Mouse (Mus musculus): ENCODE results near the gene Ets1. TPM values are rescaled to one million over a fixed set of nuclear protein-coding genes. Genes with fewer than 3 reads are reported as not detected.

Gene Ets1
- polyA plus RNA-seq, 1 experiment from 2014 or later: 27.3 TPM

GRCm38 (mm10) chr9:32714487-32714886 lies 78.5 kb downstream of the Ets1 start:
- no peaks in the 10 kb centered on the region for H3K36me3 ChIP-seq (replicated peaks)
- H3K4me3 ChIP-seq: no peak overlapping the region
- peaks cover 56% of the 10 kb centered on the region for H3K27me3 ChIP-seq (ENCODE audit: poor library complexity, severe bottlenecking)
- DNase-seq (ENCODE audit: extremely low spot score, low spot score): no peak
- no peak overlapping the region for H3K27ac ChIP-seq
- 77% methylated on average over 7 of the region's 7 CpGs for WGBS
- H3K4me1 ChIP-seq: peaks cover 69% of the 10 kb centered on the region
- no peaks in the 10 kb centered on the region; the same call in 1 of the 2 replicates for H3K9me3 ChIP-seq

DNA sequence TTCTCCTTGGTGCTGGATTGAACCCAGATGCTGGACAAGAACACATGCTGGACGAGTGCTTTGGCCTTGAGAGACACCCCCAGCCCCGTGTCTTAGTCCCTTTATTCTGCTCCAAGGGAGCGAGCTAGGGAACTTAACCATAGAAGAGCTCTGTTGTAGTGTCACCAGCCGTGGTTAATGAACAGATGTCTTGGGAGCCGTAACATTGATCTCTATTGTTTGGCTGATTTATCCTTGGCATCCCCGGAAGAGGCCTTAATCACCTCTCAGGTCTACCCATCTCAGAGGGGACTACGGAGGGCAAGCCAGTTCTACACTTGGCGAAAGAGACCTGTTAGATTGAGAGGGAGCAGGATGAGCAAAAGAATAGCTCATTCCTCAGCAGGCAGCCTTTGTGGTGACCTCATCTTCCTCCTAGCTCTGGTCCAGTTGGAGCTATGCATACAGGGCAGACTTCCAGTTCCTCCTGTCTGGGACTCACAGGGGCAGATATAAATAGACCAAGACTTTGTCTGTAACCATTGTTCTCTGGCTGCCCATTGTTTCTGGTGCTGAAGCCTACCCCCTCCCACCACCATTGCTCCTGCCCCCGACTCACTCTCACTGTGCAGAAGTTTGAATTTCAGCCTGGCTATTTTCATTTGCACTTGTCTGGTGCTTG lies 79.9 kb downstream of the Ets1 start:
- no peak for DNase-seq (ENCODE audit: extremely low spot score, low spot score)
- Histone ChIP-seq H3K4me1 (peaks cover 72% of the 10 kb centered on the region), H3K27ac (peak overlapping the region; percentile 41; the same call in 1 of the 2 replicates), H3K36me3 (replicated peaks) (no peaks in the 10 kb centered on the region), H3K4me3 (no peak overlapping the region), H3K9me3 (no peaks in the 10 kb centered on the region; the same call in 1 of the 2 replicates), H3K27me3 (ENCODE audit: poor library complexity, severe bottlenecking) (peaks cover 65% of the 10 kb centered on the region)
- 21% methylated on average over 9 of the region's 9 CpGs for WGBS

DNA sequence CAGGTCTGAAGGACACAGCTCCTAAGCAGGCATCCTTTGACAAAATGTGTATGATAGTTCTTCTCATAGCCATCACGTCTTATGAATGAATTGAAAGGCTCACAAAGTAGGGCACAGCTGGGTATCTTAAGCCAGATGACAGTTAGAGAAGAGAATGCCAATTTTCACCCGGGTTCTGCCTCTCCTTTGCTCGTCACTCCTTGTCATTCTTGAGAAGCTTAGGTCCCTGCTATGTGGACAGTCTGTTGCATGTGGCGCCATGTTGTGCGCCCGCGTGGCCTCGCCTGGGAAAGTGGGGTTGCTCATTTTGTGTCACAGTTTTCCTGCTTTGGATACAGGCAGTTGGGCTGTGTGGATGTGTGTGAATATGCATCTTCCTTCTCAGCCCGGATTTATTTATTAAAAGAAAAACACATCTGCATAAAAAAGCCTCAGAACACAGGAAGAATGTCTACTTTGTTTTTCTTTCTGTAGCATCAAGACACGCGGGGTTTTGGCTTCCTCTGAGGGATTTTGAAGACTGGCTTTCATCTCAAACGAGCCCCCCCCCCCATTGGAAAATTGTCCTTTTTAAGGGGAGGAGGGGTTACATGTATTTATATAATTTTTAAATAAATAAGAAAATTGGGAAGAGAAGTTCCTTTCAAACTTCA lies 81.4 kb downstream of the Ets1 start:
- Histone ChIP-seq H3K27me3 (ENCODE audit: poor library complexity, severe bottlenecking) (peaks cover 59% of the 10 kb centered on the region), H3K4me3 (no peak overlapping the region), H3K36me3 (replicated peaks) (no peaks in the 10 kb centered on the region), H3K9me3 (no peaks in the 10 kb centered on the region), H3K27ac (no peak overlapping the region), H3K4me1 (peaks cover 78% of the 10 kb centered on the region)
- DNase-seq (ENCODE audit: extremely low spot score, low spot score): no peak
- WGBS: 75% methylated on average over 12 of the region's 12 CpGs

DNA sequence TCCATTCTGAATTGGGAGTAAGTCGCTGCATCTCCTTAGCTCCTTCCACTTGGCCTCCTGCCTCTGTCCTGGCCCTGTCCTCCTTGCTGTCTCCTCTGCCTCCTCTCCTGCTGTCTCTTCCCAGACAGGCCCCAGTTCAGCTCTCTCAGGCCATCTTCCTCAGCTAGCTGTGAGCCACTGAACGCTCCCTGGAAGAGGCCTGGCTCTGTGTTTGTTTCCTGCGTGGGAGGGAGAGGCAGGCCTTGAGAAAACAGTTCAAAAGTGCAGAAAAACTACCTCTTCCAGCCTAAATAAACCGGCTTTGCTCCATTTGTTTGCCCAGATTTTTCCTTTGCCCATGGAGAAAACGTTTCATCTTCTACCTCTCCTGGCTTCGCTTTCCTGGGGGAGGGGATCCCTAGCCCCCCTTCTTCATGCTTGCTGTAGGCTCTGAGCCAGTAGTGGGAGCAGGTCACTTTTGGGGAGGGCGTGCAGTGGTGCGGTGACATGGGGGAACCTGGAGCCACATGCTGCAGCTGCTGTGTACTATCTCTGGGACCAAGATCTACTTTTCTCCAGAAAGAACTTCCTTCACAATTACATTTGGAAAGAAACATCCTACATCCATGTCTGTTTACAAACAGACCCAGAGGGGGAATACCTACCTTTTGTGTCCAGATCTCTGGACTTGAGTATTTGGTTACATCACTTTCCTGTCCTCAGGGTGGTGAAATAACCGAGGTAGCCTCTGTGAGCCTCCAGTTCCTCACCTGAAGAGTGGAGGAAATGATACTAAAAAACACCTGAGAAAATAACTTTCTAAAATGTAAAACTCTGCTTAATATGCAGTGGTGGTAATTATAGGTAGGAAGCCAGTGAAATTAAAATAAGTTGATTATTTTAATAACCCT lies 82.2 kb downstream of the Ets1 start:
- Histone ChIP-seq H3K4me1 (peaks cover 70% of the 10 kb centered on the region), H3K36me3 (replicated peaks) (no peaks in the 10 kb centered on the region), H3K27me3 (ENCODE audit: poor library complexity, severe bottlenecking) (peaks cover 51% of the 10 kb centered on the region), H3K4me3 (no peak overlapping the region), H3K9me3 (no peaks in the 10 kb centered on the region), H3K27ac (0 out of 2 replicates have a peak overlapping the region, but pooled peaks have one; percentile 48)
- WGBS: 76% methylated on average over 9 of the region's 9 CpGs
- DNase-seq (ENCODE audit: extremely low spot score, low spot score): no peak

- H3K4me3 ChIP-seq: no peak overlapping the region
- DNase-seq (ENCODE audit: extremely low spot score, low spot score): no peak
- peaks cover 70% of the 10 kb centered on the region for H3K4me1 ChIP-seq
- WGBS: 85% methylated on average over 4 of the region's 4 CpGs
- no peaks in the 10 kb centered on the region for H3K9me3 ChIP-seq
- H3K27ac ChIP-seq: no peak overlapping the region
- peaks cover 44% of the 10 kb centered on the region for H3K27me3 ChIP-seq (ENCODE audit: poor library complexity, severe bottlenecking)
- H3K36me3 ChIP-seq (replicated peaks): no peaks in the 10 kb centered on the region
Observed at GRCm38 (mm10) chr9:32718868-32719267, 82.8 kb downstream of the Ets1 start.

DNA sequence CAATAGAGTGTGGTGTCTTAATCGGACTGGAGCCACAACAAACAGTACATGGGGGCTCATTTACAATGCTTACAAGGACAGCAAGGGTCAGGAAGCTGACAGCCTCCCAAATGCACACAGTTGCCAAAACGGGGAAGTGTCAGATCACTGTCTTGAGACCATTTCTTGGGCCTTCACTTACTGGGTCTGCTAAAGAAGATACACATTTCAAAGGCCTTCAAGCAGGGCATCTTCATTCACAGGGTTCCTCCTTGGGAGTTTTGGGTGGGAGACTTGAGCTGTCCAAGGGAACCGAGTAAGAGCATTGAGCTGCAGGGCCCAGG lies 83.9 kb downstream of the Ets1 start:
- WGBS: 65% methylated on average over 3 of the region's 3 CpGs
- Histone ChIP-seq H3K4me3 (no peak overlapping the region), H3K36me3 (replicated peaks) (no peaks in the 10 kb centered on the region), H3K27ac (peak overlapping the region; percentile 72), H3K27me3 (ENCODE audit: poor library complexity, severe bottlenecking) (peaks cover 34% of the 10 kb centered on the region), H3K4me1 (peaks cover 61% of the 10 kb centered on the region), H3K9me3 (no peaks in the 10 kb centered on the region)
- no peak for DNase-seq (ENCODE audit: extremely low spot score, low spot score)

GRCm38 (mm10) chr9:32720264-32721031 lies 84.4 kb downstream of the Ets1 start:
- no peak overlapping the region for H3K4me3 ChIP-seq
- no peaks in the 10 kb centered on the region for H3K9me3 ChIP-seq
- H3K36me3 ChIP-seq (replicated peaks): no peaks in the 10 kb centered on the region
- peak overlapping the region; percentile 72 for H3K27ac ChIP-seq
- 44% methylated on average over 12 of the region's 12 CpGs for WGBS
- H3K27me3 ChIP-seq (ENCODE audit: poor library complexity, severe bottlenecking): peaks cover 32% of the 10 kb centered on the region
- peak; percentile 40 for DNase-seq (ENCODE audit: extremely low spot score, low spot score)
- peaks cover 56% of the 10 kb centered on the region for H3K4me1 ChIP-seq

GRCm38 (mm10) chr9:32721081-32721480 lies 85.1 kb downstream of the Ets1 start:
- Histone ChIP-seq H3K36me3 (replicated peaks) (no peaks in the 10 kb centered on the region), H3K27me3 (ENCODE audit: poor library complexity, severe bottlenecking) (peaks cover 32% of the 10 kb centered on the region), H3K27ac (peak overlapping the region; percentile 72), H3K4me3 (no peak overlapping the region), H3K9me3 (no peaks in the 10 kb centered on the region), H3K4me1 (peaks cover 49% of the 10 kb centered on the region)
- 39% methylated on average over 2 of the region's 2 CpGs for WGBS
- no peak for DNase-seq (ENCODE audit: extremely low spot score, low spot score)

- Histone ChIP-seq H3K4me3 (no peak overlapping the region), H3K27ac (no peak overlapping the region), H3K9me3 (no peaks in the 10 kb centered on the region), H3K36me3 (replicated peaks) (no peaks in the 10 kb centered on the region), H3K27me3 (ENCODE audit: poor library complexity, severe bottlenecking) (peaks cover 28% of the 10 kb centered on the region), H3K4me1 (peaks cover 41% of the 10 kb centered on the region)
- WGBS: 89% methylated on average over 1 of the region's 1 CpGs
- DNase-seq (ENCODE audit: extremely low spot score, low spot score): no peak
Observed at GRCm38 (mm10) chr9:32722205-32722604, 86.2 kb downstream of the Ets1 start.

DNA sequence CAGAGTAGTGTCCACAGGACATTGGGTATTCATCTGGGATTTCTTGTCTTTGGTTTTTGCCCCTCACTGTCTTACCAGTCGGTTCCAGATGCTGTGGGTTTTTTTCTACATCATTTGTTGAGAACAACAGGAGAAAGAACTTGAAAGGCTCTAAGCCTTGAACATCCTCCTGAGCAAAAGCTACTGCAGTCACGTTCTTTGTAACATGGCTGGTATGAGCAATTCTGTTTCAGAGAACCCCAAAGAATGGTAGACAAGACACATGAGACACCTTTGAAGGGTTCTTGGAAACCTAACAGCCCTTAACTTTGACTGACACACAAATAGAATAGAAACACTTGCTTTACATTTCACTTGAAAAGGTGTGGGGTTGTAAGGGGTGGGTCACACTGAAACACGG lies 86.9 kb downstream of the Ets1 start:
- Histone ChIP-seq H3K27me3 (ENCODE audit: poor library complexity, severe bottlenecking) (peaks cover 24% of the 10 kb centered on the region), H3K9me3 (no peaks in the 10 kb centered on the region), H3K27ac (no peak overlapping the region), H3K4me3 (no peak overlapping the region), H3K36me3 (replicated peaks) (no peaks in the 10 kb centered on the region), H3K4me1 (peaks cover 39% of the 10 kb centered on the region)
- WGBS: 75% methylated on average over 3 of the region's 3 CpGs
- DNase-seq (ENCODE audit: extremely low spot score, low spot score): no peak

GRCm38 (mm10) chr9:32724131-32724825 lies 88.3 kb downstream of the Ets1 start:
- peaks cover 13% of the 10 kb centered on the region; the same call in 1 of the 2 replicates for H3K27me3 ChIP-seq (ENCODE audit: poor library complexity, severe bottlenecking)
- no peaks in the 10 kb centered on the region for H3K36me3 ChIP-seq (replicated peaks)
- no peak overlapping the region for H3K4me3 ChIP-seq
- WGBS: 89% methylated on average over 7 of the region's 7 CpGs
- H3K9me3 ChIP-seq: no peaks in the 10 kb centered on the region
- no peak for DNase-seq (ENCODE audit: extremely low spot score, low spot score)
- peaks cover 41% of the 10 kb centered on the region for H3K4me1 ChIP-seq
- no peak overlapping the region for H3K27ac ChIP-seq

GRCm38 (mm10) chr9:32725902-32726301 lies 89.9 kb downstream of the Ets1 start:
- 93% methylated on average over 4 of the region's 4 CpGs for WGBS
- Histone ChIP-seq H3K36me3 (replicated peaks) (no peaks in the 10 kb centered on the region), H3K27ac (no peak overlapping the region), H3K4me3 (no peak overlapping the region), H3K27me3 (ENCODE audit: poor library complexity, severe bottlenecking) (no peaks in the 10 kb centered on the region; the same call in 1 of the 2 replicates), H3K9me3 (no peaks in the 10 kb centered on the region), H3K4me1 (peaks cover 27% of the 10 kb centered on the region)
- DNase-seq (ENCODE audit: extremely low spot score, low spot score): no peak

Measured in forebrain, embryonic 10.5 days (tissue).